Mouse (Mus musculus): ENCODE measurements around the gene Baz2b.

Gene Baz2b

GRCm38 (mm10) chr2:60003038-60003664 is 206.5 kb downstream of the Baz2b start:
- no peak for DNase-seq (ENCODE audit: low read depth)

GRCm38 (mm10) chr2:60000268-60000667 is 209.4 kb downstream of the Baz2b start:
- DNase-seq (ENCODE audit: low read depth): no peak

GRCm38 (mm10) chr2:59997479-59998228 is 212.0 kb downstream of the Baz2b start:
- DNase-seq (ENCODE audit: low read depth): no peak

GRCm38 (mm10) chr2:59996911-59997310 is 212.7 kb downstream of the Baz2b start:
- no peak for DNase-seq (ENCODE audit: low read depth)

GRCm38 (mm10) chr2:59993190-59993535 is 216.5 kb downstream of the Baz2b start:
- DNase-seq (ENCODE audit: low read depth): no peak

GRCm38 (mm10) chr2:59992488-59993189 is 217.0 kb downstream of the Baz2b start:
- no peak for DNase-seq (ENCODE audit: low read depth)

GRCm38 (mm10) chr2:59991775-59992174 is 217.9 kb downstream of the Baz2b start:
- DNase-seq (ENCODE audit: low read depth): no peak

- DNase-seq (ENCODE audit: low read depth): no peak
Observed at GRCm38 (mm10) chr2:59987521-59987920, 222.1 kb downstream of the Baz2b start.

GRCm38 (mm10) chr2:59979488-59980220 is 230.0 kb downstream of the Baz2b start:
- DNase-seq (ENCODE audit: low read depth): peak; percentile 25

GRCm38 (mm10) chr2:59976680-59977079 is 233.0 kb downstream of the Baz2b start:
- no peak for DNase-seq (ENCODE audit: low read depth)

GRCm38 (mm10) chr2:59975772-59976171 is 233.9 kb downstream of the Baz2b start:
- DNase-seq (ENCODE audit: low read depth): no peak

- peak; percentile 66 for DNase-seq (ENCODE audit: low read depth)
Observed at GRCm38 (mm10) chr2:59973962-59974361, 235.7 kb downstream of the Baz2b start.

GRCm38 (mm10) chr2:59973104-59973641 is 236.5 kb downstream of the Baz2b start:
- DNase-seq (ENCODE audit: low read depth): no peak

GRCm38 (mm10) chr2:59970511-59970910 is 239.1 kb downstream of the Baz2b start:
- no peak for DNase-seq (ENCODE audit: low read depth)

GRCm38 (mm10) chr2:59969099-59969498 is 240.5 kb downstream of the Baz2b start:
- DNase-seq (ENCODE audit: low read depth): peak; percentile 75

- DNase-seq (ENCODE audit: low read depth): no peak
Observed at GRCm38 (mm10) chr2:59968593-59968992, 241.0 kb downstream of the Baz2b start.

GRCm38 (mm10) chr2:59966454-59966853 is 243.2 kb downstream of the Baz2b start:
- DNase-seq (ENCODE audit: low read depth): no peak

GRCm38 (mm10) chr2:59963011-59963410 is 246.6 kb downstream of the Baz2b start:
- no peak for DNase-seq (ENCODE audit: low read depth)

- DNase-seq (ENCODE audit: low read depth): no peak
Observed at GRCm38 (mm10) chr2:59962579-59962978, 247.1 kb downstream of the Baz2b start.

- DNase-seq (ENCODE audit: low read depth): no peak
Observed at GRCm38 (mm10) chr2:59960495-59960772, 249.2 kb downstream of the Baz2b start.

GRCm38 (mm10) chr2:59959668-59960494 is 249.8 kb downstream of the Baz2b start:
- DNase-seq (ENCODE audit: low read depth): no peak
